Mouse (Mus musculus) testis, adult 2 months (tissue): Measurements from ENCODE around the gene Ankrd65. TPM values are rescaled to one million over a fixed set of nuclear protein-coding genes. Genes with fewer than 3 reads are reported as not detected.

Experiments
- H3K27ac ChIP-seq: fragments of 200-500 bp; 2 replicates; pipeline ENCODE4 v1.5.1; 2012; ENCODE audit warnings: low read depth, low read length; ENCODE audit not compliant: control insufficient read depth, insufficient read depth
- H3K27me3 ChIP-seq: fragments of 200-500 bp; 2 replicates; pipeline ENCODE4 v1.6.1; 2012; ENCODE audit warnings: mild to moderate bottlenecking, low read length, moderate library complexity; ENCODE audit not compliant: control insufficient read depth, insufficient read depth
- H3K36me3 ChIP-seq: fragments of 200-500 bp; 2 replicates; pipeline ENCODE4 v1.6.1; 2012; ENCODE audit warnings: mild to moderate bottlenecking, low read length; ENCODE audit not compliant: control insufficient read depth, insufficient read depth
- H3K4me1 ChIP-seq: fragments of 200-500 bp; 2 replicates; pipeline ENCODE4 v1.6.1; 2012; ENCODE audit warnings: low read length; ENCODE audit not compliant: control insufficient read depth, insufficient read depth
- H3K4me3 ChIP-seq: fragments of 200-500 bp; 2 replicates; pipeline ENCODE4 v1.5.1; 2012; ENCODE audit warnings: low read depth, mild to moderate bottlenecking, low read length, moderate library complexity, mixed read lengths; ENCODE audit not compliant: control insufficient read depth
- CTCF ChIP-seq: fragments of 200-500 bp; IDR thresholded peaks from 2 replicates; pipeline ENCODE4 v1.5.1; 2012; ENCODE audit warnings: low read depth, mild to moderate bottlenecking, inconsistent platforms, low read length, moderate library complexity; ENCODE audit not compliant: control insufficient read depth, insufficient read depth, insufficient replicate concordance
- POLR2A ChIP-seq: fragments of 200-500 bp; IDR thresholded peaks from 2 replicates; pipeline ENCODE4 v1.6.1; 2012; ENCODE audit warnings: low read depth, mild to moderate bottlenecking, inconsistent platforms, low read length, moderate library complexity; ENCODE audit not compliant: control insufficient read depth
- polyA plus RNA-seq: library from polyadenylated mRNA; depleted of rRNA; stranded (reverse); fragments of >200 nt; gene quantifications from 2 replicates; pipeline ENCODE4 v1.2.3, GENCODE M21; 2012

Ankrd65 gene
- polyA plus RNA-seq, 1 experiment = 0.27 TPM

- H3K36me3 ChIP-seq = peaks cover 4% of the 10 kb centered on the region; the same call in 1 of the 2 replicates
- TF ChIP-seq CTCF = no peak
- H3K27me3 ChIP-seq = no peaks in the 10 kb centered on the region
- peaks cover 7% of the 10 kb centered on the region for H3K4me1 ChIP-seq
- H3K27ac ChIP-seq = peak within 1 kb of the TSS; percentile 83
- H3K4me3 ChIP-seq = peak within 1 kb of the TSS; percentile 96
These were observed 12.6 kb downstream of the Ankrd65 start, which contains the start of gene Mrpl20 for GRCm38 (mm10) chr4:155802741-155803339. Mrpl20 (plus strand) TSS chr4:155802878.

- Histone ChIP-seq H3K4me1 (peaks cover 7% of the 10 kb centered on the region), H3K4me3 (peak overlapping the region; percentile 96), H3K36me3 (peaks cover 4% of the 10 kb centered on the region), H3K27ac (peak overlapping the region; percentile 83), H3K27me3 (no peaks in the 10 kb centered on the region)
- TF ChIP-seq POLR2A = peak; percentile 79
- no peak for TF ChIP-seq CTCF
These were observed 13.3 kb downstream of the Ankrd65 start for GRCm38 (mm10) chr4:155803340-155804041.

- Histone ChIP-seq H3K36me3 (peaks cover 10% of the 10 kb centered on the region), H3K4me3 (no peak overlapping the region), H3K27me3 (no peaks in the 10 kb centered on the region), H3K27ac (no peak overlapping the region), H3K4me1 (peaks cover 8% of the 10 kb centered on the region)
- TF ChIP-seq CTCF (no peak), POLR2A (no peak)
These were observed 17.6 kb downstream of the Ankrd65 start for GRCm38 (mm10) chr4:155807841-155808240.

- no peaks in the 10 kb centered on the region for H3K27me3 ChIP-seq
- H3K36me3 ChIP-seq = peaks cover 11% of the 10 kb centered on the region
- peak within 1 kb of the TSS; percentile 93 for H3K27ac ChIP-seq
- peak; percentile 81 for TF ChIP-seq POLR2A
- no peak for TF ChIP-seq CTCF
- H3K4me3 ChIP-seq = peak within 1 kb of the TSS; percentile 95
- H3K4me1 ChIP-seq = peaks cover 7% of the 10 kb centered on the region; the same call in 1 of the 2 replicates
These were observed 21.9 kb downstream of the Ankrd65 start, which contains the start of gene Ccnl2 for GRCm38 (mm10) chr4:155811929-155812664. Ccnl2 (plus strand) TSS chr4:155812489.

- Histone ChIP-seq H3K27ac (peak overlapping the region; percentile 93), H3K27me3 (no peaks in the 10 kb centered on the region), H3K4me1 (peaks cover 7% of the 10 kb centered on the region; the same call in 1 of the 2 replicates), H3K36me3 (peaks cover 14% of the 10 kb centered on the region), H3K4me3 (peak overlapping the region; percentile 95)
- TF ChIP-seq CTCF (no peak), POLR2A (no peak; the same call in 1 of the 2 replicates)
These were observed 22.5 kb downstream of the Ankrd65 start for GRCm38 (mm10) chr4:155812665-155813181.

GRCm38 (mm10) chr4:155817533-155817932, 27.3 kb downstream of the Ankrd65 start:
- Histone ChIP-seq H3K4me3 (no peak overlapping the region), H3K27ac (no peak overlapping the region), H3K4me1 (peaks cover 4% of the 10 kb centered on the region; the same call in 1 of the 2 replicates), H3K27me3 (no peaks in the 10 kb centered on the region), H3K36me3 (peaks cover 12% of the 10 kb centered on the region)
- no peak for TF ChIP-seq CTCF
- TF ChIP-seq POLR2A = no peak

GRCm38 (mm10) chr4:155821025-155821424, 30.8 kb downstream of the Ankrd65 start:
- Histone ChIP-seq H3K4me3 (no peak overlapping the region), H3K4me1 (no peaks in the 10 kb centered on the region), H3K27ac (no peak overlapping the region), H3K27me3 (no peaks in the 10 kb centered on the region), H3K36me3 (peaks cover 6% of the 10 kb centered on the region)
- TF ChIP-seq POLR2A (no peak), CTCF (no peak)
